Mouse (Mus musculus) hindbrain, postnatal 0 days (tissue): ENCODE data around the gene Vps13c. TPM values are rescaled to one million over a fixed set of nuclear protein-coding genes. Genes with fewer than 3 reads are reported as not detected.

Experiments
- ATAC-seq: fragments of 200-750 bp; cut with Nextera tagmentation; 2 replicates; pipeline ENCODE4 v1.8.0; 2017; ENCODE audit warnings: mild to moderate bottlenecking, moderate TSS enrichment, moderate library complexity
- DNase-seq: peaks from one replicate; pipeline ENCODE4 v3.0.0-alpha.2; 2015; ENCODE audit warnings: low spot score
- H3K27ac ChIP-seq: fragments of 300-500 bp; sonication (generic); 2 replicates; pipeline ENCODE4 v1.5.1; 2014; ENCODE audit warnings: mild to moderate bottlenecking
- H3K27me3 ChIP-seq: fragments of 300-500 bp; sonication (generic); 2 replicates; pipeline ENCODE4 v1.6.1; 2014; ENCODE audit warnings: low read length, mixed read lengths; ENCODE audit not compliant: insufficient read depth
- H3K36me3 ChIP-seq: fragments of 300-500 bp; sonication (generic); 2 replicates; pipeline ENCODE4 v1.6.1; 2014; ENCODE audit warnings: low read length, mixed read lengths; ENCODE audit not compliant: insufficient read depth
- H3K4me1 ChIP-seq: fragments of 300-500 bp; sonication (generic); 2 replicates; pipeline ENCODE4 v1.6.1; 2014; ENCODE audit warnings: antibody characterized with exemption, low read length, mixed read lengths; ENCODE audit not compliant: insufficient read depth
- H3K4me2 ChIP-seq: fragments of 300-500 bp; sonication (generic); 2 replicates; pipeline ENCODE4 v1.6.1; 2014; ENCODE audit warnings: low read depth, mild to moderate bottlenecking, low read length, moderate library complexity, mixed read lengths
- H3K4me3 ChIP-seq: fragments of 300-500 bp; sonication (generic); 2 replicates; pipeline ENCODE4 v1.5.1; 2014; ENCODE audit warnings: low read length
- H3K9ac ChIP-seq: fragments of 300-500 bp; sonication (generic); replicated peaks from 2 replicates; pipeline ENCODE4 v1.6.1; 2014; ENCODE audit warnings: mild to moderate bottlenecking, low read length, moderate library complexity, mixed read lengths
- H3K9me3 ChIP-seq: fragments of 300-500 bp; sonication (generic); 2 replicates; pipeline ENCODE4 v1.6.1; 2016; ENCODE audit warnings: low read length, mixed read lengths
- CTCF ChIP-seq: IDR thresholded peaks from 2 replicates; pipeline ENCODE4 v1.5.1; 2016; ENCODE audit warnings: antibody characterized with exemption, control low read depth, low read depth
- WGBS: fragments of 180-500 bp; shearing (Covaris S2); extraction: QIAGEN DNeasy Blood & Tissue Kit; methylation state at CpG from one replicate; pipeline ENCODE4 v1.1.7; 2014; 5-methylcytosine and 5-hydroxymethylcytosine counted together
- polyA plus RNA-seq: library from polyadenylated mRNA; unstranded; fragments of >200 nt; fragmentation: Nextera tagmentation; extraction: Ambion mirVana; gene quantifications from 2 replicates; pipeline ENCODE4 v1.2.1, GENCODE M21; 2015
- total RNA-seq: library from RNA; depleted of rRNA; stranded (reverse); fragments of >200 nt; gene quantifications from 2 replicates; pipeline ENCODE4 v1.2.3, GENCODE M21; 2014

The Vps13c gene
- total and polyA plus RNA-seq, 2 experiments from 2014 or later, result 7.5 to 25.8 TPM

- Histone ChIP-seq H3K9me3 (no peaks in the 10 kb centered on the region), H3K4me3 (no peak overlapping the region), H3K9ac (no peak overlapping the region), H3K27ac (no peak overlapping the region), H3K27me3 (no peaks in the 10 kb centered on the region), H3K4me1 (no peaks in the 10 kb centered on the region), H3K4me2 (no peak overlapping the region), H3K36me3 (peaks cover 4% of the 10 kb centered on the region; the same call in 1 of the 2 replicates)
- ATAC-seq, result no peak
- 95% methylated on average over 9 of the region's 9 CpGs for WGBS
- no peak for DNase-seq
- no peak for TF ChIP-seq CTCF
Measured at GRCm38 (mm10) chr9:67975491-67975890, 135.3 kb downstream of the Vps13c start.

GRCm38 (mm10) chr9:68006566-68006965, 166.4 kb downstream of the Vps13c start:
- TF ChIP-seq CTCF, result no peak
- H3K4me2 ChIP-seq, result no peak overlapping the region
- no peaks in the 10 kb centered on the region for H3K27me3 ChIP-seq
- no peak overlapping the region for H3K9ac ChIP-seq
- no peaks in the 10 kb centered on the region for H3K36me3 ChIP-seq
- H3K9me3 ChIP-seq, result no peaks in the 10 kb centered on the region
- no peak for ATAC-seq
- H3K4me1 ChIP-seq, result no peaks in the 10 kb centered on the region
- H3K4me3 ChIP-seq, result no peak overlapping the region
- H3K27ac ChIP-seq, result no peak overlapping the region
- 93% methylated on average over 7 of the region's 7 CpGs for WGBS
- no peak for DNase-seq

DNA sequence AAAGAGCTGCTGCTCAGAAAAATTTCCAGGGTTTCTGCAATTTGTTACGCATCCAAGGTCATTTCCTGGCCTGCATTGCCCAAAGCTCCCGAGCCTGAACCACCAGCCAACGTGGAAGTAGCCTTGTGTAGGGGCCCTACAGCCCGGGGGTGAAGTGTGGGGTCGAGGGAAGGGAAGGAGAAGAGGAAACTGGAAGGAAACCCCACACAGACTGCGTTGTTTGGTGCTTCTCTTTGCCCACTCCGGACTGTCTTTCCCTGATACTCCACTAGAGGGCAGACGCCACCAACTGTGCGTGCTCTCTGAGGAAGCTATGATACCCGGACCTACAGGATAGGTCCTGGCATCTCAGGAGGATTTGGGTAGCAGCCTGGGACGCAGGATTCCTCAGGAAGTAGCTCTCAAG, 174.8 kb downstream of the Vps13c start:
- WGBS, result 8% methylated on average over 11 of the region's 11 CpGs
- Histone ChIP-seq H3K27ac (no peak overlapping the region), H3K4me2 (no peak overlapping the region), H3K9ac (no peak overlapping the region), H3K4me1 (no peaks in the 10 kb centered on the region), H3K9me3 (no peaks in the 10 kb centered on the region), H3K4me3 (no peak overlapping the region), H3K27me3 (no peaks in the 10 kb centered on the region), H3K36me3 (no peaks in the 10 kb centered on the region)
- TF ChIP-seq CTCF, result peak; percentile 99
- DNase-seq (peak; percentile 87), ATAC-seq (peak; percentile 49; the same call in 1 of the 2 replicates)

DNA sequence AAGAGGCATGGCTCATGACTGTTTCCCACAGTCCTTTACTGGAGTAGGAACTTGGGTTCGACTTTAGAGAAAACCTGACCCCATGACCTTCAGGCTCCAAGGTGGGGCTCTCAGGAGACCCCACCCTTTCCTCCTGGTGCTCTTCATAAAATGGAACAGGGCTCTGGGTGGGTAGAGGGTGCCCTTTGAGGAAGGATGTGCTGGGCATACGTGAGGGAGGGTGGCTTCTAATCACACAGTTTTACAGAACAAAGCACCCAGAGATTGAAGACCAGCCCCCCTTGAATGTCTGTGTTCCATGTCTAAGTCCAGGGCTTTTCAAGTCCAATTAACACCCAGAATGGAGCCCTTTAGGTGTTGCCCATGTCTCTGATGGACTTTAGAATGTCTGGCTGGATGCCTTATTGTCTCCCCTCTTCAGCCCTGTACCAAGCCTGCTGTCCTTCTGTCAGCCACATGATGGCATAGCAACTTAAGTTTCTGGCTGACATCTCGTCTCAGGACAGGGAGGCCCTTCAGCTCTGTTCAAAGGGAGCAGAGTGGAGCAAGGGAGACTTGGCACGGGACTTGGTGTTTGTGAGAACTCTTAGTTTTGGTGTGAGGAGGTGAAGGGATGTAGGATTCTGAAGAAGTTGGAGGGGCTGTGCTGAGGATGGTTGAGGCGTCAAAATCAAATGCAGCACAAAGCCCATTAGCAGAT, 176.2 kb downstream of the Vps13c start:
- Histone ChIP-seq H3K36me3 (no peaks in the 10 kb centered on the region), H3K27me3 (no peaks in the 10 kb centered on the region), H3K4me2 (no peak overlapping the region), H3K27ac (no peak overlapping the region), H3K4me1 (no peaks in the 10 kb centered on the region), H3K9ac (no peak overlapping the region), H3K9me3 (no peaks in the 10 kb centered on the region), H3K4me3 (no peak overlapping the region)
- TF ChIP-seq CTCF, result peak; percentile 94
- 44% methylated on average over 5 of the region's 5 CpGs for WGBS
- peak; percentile 89 for DNase-seq
- ATAC-seq, result peak; percentile 92

DNA sequence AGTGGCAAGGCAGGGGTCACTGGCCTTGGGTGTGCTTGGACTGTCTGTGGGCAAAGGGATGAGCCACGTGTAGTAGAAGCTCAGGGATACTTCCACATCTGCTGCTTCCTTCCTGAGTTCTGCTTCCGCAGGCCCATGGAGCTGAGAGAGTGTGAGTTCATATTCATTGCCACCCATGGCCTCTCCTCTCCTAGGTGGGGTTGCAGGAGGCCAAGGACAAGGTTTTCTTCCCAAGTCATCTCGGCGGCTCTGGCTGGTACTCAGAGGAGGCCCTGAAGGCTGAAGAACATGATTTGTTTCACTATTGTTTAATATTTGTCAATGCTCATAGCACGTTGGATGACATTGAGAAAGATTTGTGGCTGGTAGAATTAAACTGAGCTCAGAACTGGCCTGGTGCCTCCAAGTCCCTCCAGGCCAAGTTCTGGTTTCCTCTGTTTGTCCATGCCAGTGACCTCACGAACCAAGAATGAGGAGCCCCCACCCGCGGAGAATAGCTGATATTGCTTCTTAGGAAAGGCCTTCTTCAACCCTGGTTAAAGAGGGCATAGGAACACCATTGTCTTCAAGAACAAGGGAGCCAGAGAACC, 180.7 kb downstream of the Vps13c start:
- H3K27ac ChIP-seq, result no peak overlapping the region
- no peaks in the 10 kb centered on the region for H3K27me3 ChIP-seq
- H3K36me3 ChIP-seq, result no peaks in the 10 kb centered on the region
- no peak overlapping the region for H3K4me3 ChIP-seq
- WGBS, result 82% methylated on average over 8 of the region's 8 CpGs
- H3K4me1 ChIP-seq, result no peaks in the 10 kb centered on the region
- TF ChIP-seq CTCF, result no peak
- no peak overlapping the region for H3K4me2 ChIP-seq
- no peaks in the 10 kb centered on the region for H3K9me3 ChIP-seq
- no peak for DNase-seq
- no peak overlapping the region for H3K9ac ChIP-seq
- ATAC-seq, result no peak

GRCm38 (mm10) chr9:68022311-68023043, 182.3 kb downstream of the Vps13c start:
- H3K27me3 ChIP-seq, result no peaks in the 10 kb centered on the region
- no peaks in the 10 kb centered on the region for H3K9me3 ChIP-seq
- H3K27ac ChIP-seq, result no peak overlapping the region
- H3K4me3 ChIP-seq, result no peak overlapping the region
- WGBS, result 77% methylated on average over 9 of the region's 9 CpGs
- DNase-seq (no peak), ATAC-seq (no peak)
- no peak overlapping the region for H3K4me2 ChIP-seq
- H3K4me1 ChIP-seq, result no peaks in the 10 kb centered on the region
- no peak overlapping the region for H3K9ac ChIP-seq
- H3K36me3 ChIP-seq, result no peaks in the 10 kb centered on the region
- TF ChIP-seq CTCF, result no peak
